Mouse (Mus musculus) myocyte (in vitro differentiated cells): ENCODE data around the gene Ptrh1. TPM values are rescaled to one million over a fixed set of nuclear protein-coding genes. Genes with fewer than 3 reads are reported as not detected.

ENCODE experiments used
- H3K27me3 ChIP-seq: one replicate; pipeline ENCODE4 v1.6.1; 2011; ENCODE audit not compliant: control insufficient read depth, insufficient read depth, insufficient read length
- H3K36me3 ChIP-seq: one replicate; pipeline ENCODE4 v1.6.1; 2011; ENCODE audit not compliant: control insufficient read depth, insufficient read depth
- H3K4me2 ChIP-seq: one replicate; pipeline ENCODE4 v1.6.1; 2011; ENCODE audit warnings: low read depth, control low read depth
- H3K4me3 ChIP-seq: one replicate; pipeline ENCODE4 v1.5.1; 2011; ENCODE audit warnings: mild to moderate bottlenecking, control low read depth, moderate library complexity
- H3K79me2 ChIP-seq: one replicate; pipeline ENCODE4 v1.6.1; 2011; ENCODE audit not compliant: control insufficient read depth, insufficient read depth
- H3ac ChIP-seq: one replicate; pipeline ENCODE4 v1.6.1; 2011; ENCODE audit not compliant: control insufficient read depth, insufficient read length
- CEBPB ChIP-seq: IDR thresholded peaks from 2 replicates; pipeline ENCODE4 v1.6.1; 2011; ENCODE audit warnings: mild to moderate bottlenecking, moderate library complexity; ENCODE audit not compliant: poor library complexity, insufficient read depth, severe bottlenecking
- E2F4 ChIP-seq: IDR thresholded peaks from one replicate; pipeline ENCODE4 v1.6.1; 2011; ENCODE audit warnings: mild to moderate bottlenecking, control low read depth, moderate library complexity; ENCODE audit not compliant: insufficient read depth
- MAX ChIP-seq: IDR thresholded peaks from one replicate; pipeline ENCODE4 v1.6.1; 2011; ENCODE audit warnings: low read depth, mild to moderate bottlenecking, control low read depth
- MYOD1 ChIP-seq, 3 experiments: IDR thresholded peaks; one replicate each; pipeline ENCODE4 v1.6.1; 2011; ENCODE audit warnings: control low read depth in 2 of 3, low read depth in 2 of 3, mild to moderate bottlenecking in 2 of 3, moderate library complexity in 1 of 3; ENCODE audit not compliant: insufficient read length in 2 of 3, control insufficient read depth in 1 of 3
- MYOG ChIP-seq, 3 experiments: IDR thresholded peaks; one replicate each; pipeline ENCODE4 v1.6.1; 2011; ENCODE audit warnings: control low read depth in 2 of 3, low read depth in 2 of 3, mild to moderate bottlenecking in 2 of 3; ENCODE audit not compliant: insufficient read length in 2 of 3, control insufficient read depth in 1 of 3, insufficient read depth in 1 of 3
- POLR2A ChIP-seq: IDR thresholded peaks from one replicate; pipeline ENCODE4 v1.6.1; 2011; ENCODE audit warnings: low read depth, mild to moderate bottlenecking, control low read depth, moderate library complexity; ENCODE audit not compliant: insufficient read length
- POLR2AphosphoS2 ChIP-seq: IDR thresholded peaks from one replicate; pipeline ENCODE4 v1.6.1; 2011; ENCODE audit warnings: low read depth, control low read depth; ENCODE audit not compliant: insufficient read length
- REST ChIP-seq: IDR thresholded peaks from one replicate; pipeline ENCODE4 v1.6.1; 2011; ENCODE audit warnings: mild to moderate bottlenecking, control low read depth, moderate library complexity; ENCODE audit not compliant: insufficient read depth, insufficient read length
- SRF ChIP-seq: IDR thresholded peaks from one replicate; pipeline ENCODE4 v1.6.1; 2011; ENCODE audit warnings: low read depth; ENCODE audit not compliant: control insufficient read depth, insufficient read length
- TCF12 ChIP-seq: IDR thresholded peaks from one replicate; pipeline ENCODE4 v1.6.1; 2011; ENCODE audit warnings: mild to moderate bottlenecking, control low read depth; ENCODE audit not compliant: poor library complexity, insufficient read depth, severe bottlenecking
- TCF3 ChIP-seq: IDR thresholded peaks from one replicate; pipeline ENCODE4 v1.6.1; 2011; ENCODE audit warnings: low read depth, control low read depth; ENCODE audit not compliant: insufficient read length
- USF1 ChIP-seq: IDR thresholded peaks from one replicate; pipeline ENCODE4 v1.6.1; 2011; ENCODE audit warnings: low read depth, mild to moderate bottlenecking, control low read depth, moderate library complexity
- polyA plus RNA-seq: library from polyadenylated mRNA; unstranded; fragments of >200 nt; fragmentation: generic; extraction: Trizol; gene quantifications from one replicate; pipeline ENCODE4 v1.2.1, GENCODE M21; 2012; ENCODE audit warnings: missing spikeins

Ptrh1 gene
- polyA plus RNA-seq, 1 experiment: 74.1 TPM

DNA sequence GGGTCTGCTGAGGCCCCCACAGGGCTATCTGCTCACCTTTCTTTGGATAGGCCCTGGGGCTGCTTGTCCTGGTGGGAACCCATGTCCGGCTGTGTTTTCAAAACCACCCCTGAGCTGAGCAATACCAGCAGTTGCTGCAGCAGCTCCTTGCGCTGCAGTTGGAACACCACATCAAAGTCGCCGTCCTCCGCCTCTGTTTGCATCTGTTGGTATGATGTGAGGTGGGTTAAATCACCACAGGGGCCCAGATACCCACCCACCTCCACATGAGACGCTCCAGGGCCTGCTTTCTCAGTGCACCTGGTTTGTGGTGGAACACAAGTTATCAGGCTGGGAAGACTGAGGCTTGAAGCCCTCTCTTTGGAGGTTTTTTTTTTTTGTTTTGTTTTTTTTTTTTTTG lies 2.5 kb downstream of the Ptrh1 start:
- Histone ChIP-seq H3K4me3 (no peak overlapping the region), H3K27me3 (no peaks in the 10 kb centered on the region), H3K36me3 (peaks cover 13% of the 10 kb centered on the region), H3ac (no peak overlapping the region), H3K79me2 (peaks cover 6% of the 10 kb centered on the region), H3K4me2 (no peak overlapping the region)
- TF ChIP-seq MYOG (IDR thresholded peaks at IDR 0.05; ENCODE audit: control insufficient read depth in 1 of 3, insufficient read depth in 1 of 3, insufficient read length in 2 of 3, low read depth in 2 of 3) (no peak), REST (no peak), POLR2AphosphoS2 (no peak), SRF (no peak), CEBPB (no peak), USF1 (no peak), E2F4 (no peak)

GRCm38 (mm10) chr2:32779131-32779530 lies 3.5 kb downstream of the Ptrh1 start:
- Histone ChIP-seq H3K36me3 (peaks cover 13% of the 10 kb centered on the region), H3ac (no peak overlapping the region), H3K79me2 (peaks cover 6% of the 10 kb centered on the region), H3K4me3 (no peak overlapping the region), H3K27me3 (no peaks in the 10 kb centered on the region), H3K4me2 (no peak overlapping the region)
- TF ChIP-seq MYOD1 (IDR thresholded peaks at IDR 0.05; ENCODE audit: control insufficient read depth in 1 of 3, insufficient read length in 2 of 3, low read depth in 2 of 3) (no peak), TCF3 (no peak), SRF (no peak), POLR2AphosphoS2 (no peak), MAX (no peak), REST (no peak), POLR2A (no peak), E2F4 (no peak), MYOG (IDR thresholded peaks at IDR 0.05; ENCODE audit: control insufficient read depth in 1 of 3, insufficient read depth in 1 of 3, insufficient read length in 2 of 3, low read depth in 2 of 3) (no peak), USF1 (no peak), TCF12 (no peak), CEBPB (no peak)

DNA sequence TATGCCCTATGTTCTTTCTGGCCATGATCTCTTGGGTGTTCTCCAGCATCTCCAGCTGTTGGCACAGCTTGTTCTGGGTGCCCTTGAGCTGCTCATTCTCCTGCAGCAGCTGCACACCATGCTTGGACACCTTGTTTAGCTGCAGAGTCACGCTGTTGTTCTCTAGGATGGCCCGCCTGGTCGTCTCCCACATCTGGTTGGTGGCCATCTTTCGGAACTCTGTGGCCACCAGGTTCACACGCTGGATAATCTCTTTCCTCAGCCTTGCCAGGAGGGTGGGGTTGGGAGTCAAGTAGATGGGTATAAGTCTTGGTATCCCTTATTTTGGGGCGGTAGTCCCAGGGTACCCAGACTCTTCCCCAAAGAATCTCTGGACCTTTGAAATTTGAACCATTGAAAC lies 4.1 kb downstream of the Ptrh1 start:
- TF ChIP-seq TCF3 (no peak), TCF12 (no peak), MYOD1 (IDR thresholded peaks at IDR 0.05; ENCODE audit: control insufficient read depth in 1 of 3, insufficient read length in 2 of 3, low read depth in 2 of 3) (no peak), POLR2A (no peak), MYOG (IDR thresholded peaks at IDR 0.05; ENCODE audit: control insufficient read depth in 1 of 3, insufficient read depth in 1 of 3, insufficient read length in 2 of 3, low read depth in 2 of 3) (no peak), SRF (no peak), CEBPB (no peak), REST (no peak), E2F4 (no peak), USF1 (no peak)
- H3K79me2 ChIP-seq: peaks cover 6% of the 10 kb centered on the region
- no peak overlapping the region for H3ac ChIP-seq
- H3K36me3 ChIP-seq: peaks cover 13% of the 10 kb centered on the region
- no peak overlapping the region for H3K4me2 ChIP-seq
- H3K27me3 ChIP-seq: no peaks in the 10 kb centered on the region
- H3K4me3 ChIP-seq: no peak overlapping the region

DNA sequence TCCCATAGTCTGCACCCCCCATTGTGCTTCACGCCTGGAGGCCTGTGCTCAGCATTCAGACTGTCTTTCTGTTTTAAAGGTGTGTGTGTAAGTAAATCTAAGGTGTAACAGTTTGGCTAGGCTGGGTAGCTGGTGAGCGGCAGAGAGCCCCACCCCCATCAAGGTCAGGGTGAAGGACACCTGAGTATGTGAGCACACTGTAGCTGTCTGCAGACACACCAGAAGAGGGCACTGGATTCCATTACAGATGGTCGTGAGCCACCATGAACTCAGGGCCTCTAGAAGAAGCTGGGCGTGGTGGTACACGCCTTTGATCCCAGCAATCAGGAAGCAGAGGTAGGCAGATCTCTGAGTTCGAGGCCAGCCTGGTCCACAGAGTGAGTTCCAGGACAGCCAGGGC lies 6.1 kb downstream of the Ptrh1 start:
- Histone ChIP-seq H3K27me3 (no peaks in the 10 kb centered on the region), H3K4me2 (no peak overlapping the region), H3K79me2 (peaks cover 2% of the 10 kb centered on the region), H3K4me3 (no peak overlapping the region), H3K36me3 (peaks cover 13% of the 10 kb centered on the region), H3ac (no peak overlapping the region)
- TF ChIP-seq POLR2A: no peak
- no peak for TF ChIP-seq CEBPB
- TF ChIP-seq E2F4: no peak
- no peak for TF ChIP-seq USF1
- no peak for TF ChIP-seq SRF
- no peak for TF ChIP-seq MAX
- TF ChIP-seq MYOD1 (IDR thresholded peaks at IDR 0.05; ENCODE audit: control insufficient read depth in 1 of 3, insufficient read length in 2 of 3, low read depth in 2 of 3): no peak
- TF ChIP-seq REST: no peak
- no peak for TF ChIP-seq MYOG (IDR thresholded peaks at IDR 0.05; ENCODE audit: control insufficient read depth in 1 of 3, insufficient read depth in 1 of 3, insufficient read length in 2 of 3, low read depth in 2 of 3)
- no peak for TF ChIP-seq TCF3
- no peak for TF ChIP-seq TCF12
- TF ChIP-seq POLR2AphosphoS2: no peak

DNA sequence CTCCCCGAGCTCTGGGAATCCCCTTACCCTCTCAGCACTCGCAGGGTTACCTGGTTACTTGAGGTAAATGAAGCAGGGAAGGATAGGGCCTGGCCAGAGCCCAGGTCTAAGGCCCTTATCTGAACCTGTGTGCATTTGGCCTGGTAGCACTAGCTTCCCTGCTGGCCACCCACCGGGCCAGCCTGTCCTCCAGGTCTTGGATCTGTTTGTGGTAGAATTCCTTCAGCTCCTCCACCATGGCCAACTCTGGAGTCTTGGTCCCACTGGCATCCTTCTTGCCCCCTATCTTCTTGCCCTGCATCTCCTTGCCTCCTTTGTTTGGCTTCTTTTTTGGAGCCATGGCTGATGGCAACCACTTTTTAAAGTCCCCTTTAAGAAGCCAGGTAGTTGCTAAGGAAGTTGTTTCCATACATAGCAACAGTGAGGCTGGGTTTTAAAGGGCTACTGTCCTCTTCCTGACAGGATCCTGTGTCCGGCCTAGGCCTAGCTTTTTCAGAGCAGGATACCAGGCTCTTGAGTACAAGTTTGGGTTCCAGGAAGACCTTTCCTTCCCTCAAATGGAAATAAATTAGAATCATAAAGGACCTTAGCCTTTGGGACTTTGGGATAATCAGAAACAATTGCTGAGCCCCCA lies 8.6 kb downstream of the Ptrh1 start, which contains the start of gene Cfap157:
Cfap157 (minus strand) TSS at position 381 of the 634 bp plus-strand sequence.
- no peak for TF ChIP-seq E2F4
- TF ChIP-seq POLR2AphosphoS2: peak; percentile 50
- TF ChIP-seq TCF12: no peak
- TF ChIP-seq USF1: no peak
- Histone ChIP-seq H3ac (no peak within 1 kb of the TSS), H3K27me3 (no peaks in the 10 kb centered on the region), H3K36me3 (peaks cover 4% of the 10 kb centered on the region), H3K4me2 (no peak within 1 kb of the TSS), H3K79me2 (no peaks in the 10 kb centered on the region), H3K4me3 (no peak within 1 kb of the TSS)
